Mouse (Mus musculus): Measurements from ENCODE around the gene Manbal.

DNA sequence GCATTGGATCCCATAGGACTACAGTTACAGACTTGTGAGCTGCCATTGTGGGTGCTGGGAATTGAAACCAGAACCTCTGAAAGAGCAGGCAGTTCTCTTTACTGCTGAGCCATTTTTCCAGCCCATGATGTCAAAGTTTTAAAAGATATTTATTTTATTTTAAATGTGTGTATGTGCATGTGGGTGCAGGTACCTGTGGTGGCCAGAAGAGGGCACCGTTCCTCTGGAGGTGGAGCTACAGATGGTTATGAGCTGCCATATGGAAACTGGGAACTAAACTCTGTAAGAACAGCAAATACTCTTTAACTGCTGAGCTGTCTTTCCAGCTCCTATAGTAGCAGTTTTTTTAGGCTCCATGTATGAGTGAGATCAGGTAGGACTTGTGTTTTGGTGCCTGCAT lies 74.0 kb downstream of the Manbal start:
- TF ChIP-seq POLR2A (IDR thresholded peaks at IDR 0.05; ENCODE audit: control insufficient read depth, extremely low read depth, insufficient read depth, low read length, poor library complexity): no peak
- TF ChIP-seq CTCF (IDR thresholded peaks at IDR 0.05; ENCODE audit: borderline replicate concordance, control insufficient read depth, extremely low read depth, insufficient read depth, low read length, poor library complexity): no peak

Measured in thymus, adult 2 months (tissue).